Mouse (Mus musculus): Measurements from ENCODE around the gene Glce.

Gene Glce

DNA sequence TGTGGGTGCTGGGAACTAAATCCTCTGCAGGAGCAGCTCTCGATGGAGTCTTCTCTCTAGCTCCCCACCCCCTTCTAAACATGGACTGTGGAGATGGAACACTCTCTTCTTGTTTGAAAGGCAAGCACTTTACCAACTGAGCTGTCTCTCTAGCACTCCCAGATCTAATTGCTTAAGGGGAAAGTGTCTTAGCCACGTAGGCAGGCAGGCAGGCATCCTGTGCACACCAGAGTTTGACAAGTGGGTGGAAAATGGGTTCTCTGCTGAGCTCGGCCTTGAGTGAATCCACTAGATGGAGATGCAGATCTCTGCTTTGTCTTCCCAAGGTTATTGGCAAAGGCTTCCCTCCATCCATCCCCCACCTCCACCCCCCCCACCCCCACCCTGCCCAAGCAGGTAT is 94.4 kb downstream of the Glce start:
- DNase-seq (ENCODE audit: low spot score in 2 of 2) = no peak

DNA sequence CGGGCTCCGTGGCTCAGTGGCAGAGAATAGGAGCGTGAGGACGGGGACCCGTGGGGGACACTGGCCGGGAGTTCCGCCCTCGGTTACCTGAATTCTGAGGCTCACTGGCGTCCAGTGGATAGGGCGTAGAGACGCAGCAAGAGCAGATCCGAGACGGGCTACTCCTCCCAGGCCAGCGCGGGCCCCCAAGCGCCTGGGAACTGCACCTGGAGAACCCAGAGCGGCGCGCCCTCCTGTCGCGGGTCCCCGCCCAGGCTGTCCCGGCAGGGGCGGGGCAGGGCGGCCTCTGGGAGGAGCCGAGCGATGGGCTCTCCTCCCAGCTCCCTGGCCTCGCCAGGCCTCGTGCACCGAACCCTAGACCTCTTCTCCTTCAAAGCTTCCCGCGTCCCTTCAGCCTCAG is 95.9 kb downstream of the Glce start, which contains the start of gene Paqr5:
Gene Paqr5, minus strand, starts transcription at position 257 of the 400 bp plus-strand sequence.
- DNase-seq (ENCODE audit: low spot score in 2 of 2) = no peak

DNA sequence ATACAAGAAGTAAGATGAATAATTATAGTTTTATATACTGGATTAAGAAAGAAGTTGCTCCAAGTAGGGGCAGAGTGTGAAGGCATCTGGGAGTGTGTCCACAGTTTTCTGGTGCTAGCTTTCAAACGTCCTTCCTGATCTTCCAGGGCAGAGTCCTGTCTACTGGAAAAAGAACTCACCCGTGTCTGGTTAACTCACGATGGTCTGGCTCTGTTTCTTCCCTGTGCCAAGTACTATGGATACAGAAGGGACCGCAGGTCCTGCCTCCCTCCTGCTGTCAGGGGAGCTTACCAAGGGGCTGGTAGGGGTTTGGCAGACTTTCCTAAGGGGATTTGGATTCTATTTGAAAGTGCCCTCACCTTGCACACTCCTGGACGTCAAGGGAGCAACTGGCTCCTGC is 97.4 kb downstream of the Glce start:
- no peak for DNase-seq (ENCODE audit: low spot score in 2 of 2)

DNA sequence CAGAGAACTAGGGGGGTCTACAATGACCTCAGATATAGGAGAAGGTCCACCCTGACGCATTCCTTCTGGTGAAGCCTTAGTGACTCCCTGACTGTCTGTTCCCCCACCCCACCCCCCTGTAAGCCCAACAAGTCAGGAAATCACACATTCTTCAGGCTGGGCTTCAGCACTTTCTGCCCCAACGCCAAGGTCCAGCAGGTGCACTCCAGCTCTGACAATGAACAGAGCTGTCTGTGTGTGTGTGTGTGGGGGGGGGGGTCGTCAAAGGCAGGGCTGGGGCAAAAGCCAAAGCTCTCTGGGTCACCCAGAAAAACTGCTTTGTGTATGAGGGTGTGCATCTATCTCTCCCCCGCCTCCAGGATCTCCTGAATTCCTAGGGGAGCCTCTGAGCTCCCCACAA is 98.6 kb downstream of the Glce start:
- no peak for DNase-seq (ENCODE audit: low spot score in 2 of 2)

DNA sequence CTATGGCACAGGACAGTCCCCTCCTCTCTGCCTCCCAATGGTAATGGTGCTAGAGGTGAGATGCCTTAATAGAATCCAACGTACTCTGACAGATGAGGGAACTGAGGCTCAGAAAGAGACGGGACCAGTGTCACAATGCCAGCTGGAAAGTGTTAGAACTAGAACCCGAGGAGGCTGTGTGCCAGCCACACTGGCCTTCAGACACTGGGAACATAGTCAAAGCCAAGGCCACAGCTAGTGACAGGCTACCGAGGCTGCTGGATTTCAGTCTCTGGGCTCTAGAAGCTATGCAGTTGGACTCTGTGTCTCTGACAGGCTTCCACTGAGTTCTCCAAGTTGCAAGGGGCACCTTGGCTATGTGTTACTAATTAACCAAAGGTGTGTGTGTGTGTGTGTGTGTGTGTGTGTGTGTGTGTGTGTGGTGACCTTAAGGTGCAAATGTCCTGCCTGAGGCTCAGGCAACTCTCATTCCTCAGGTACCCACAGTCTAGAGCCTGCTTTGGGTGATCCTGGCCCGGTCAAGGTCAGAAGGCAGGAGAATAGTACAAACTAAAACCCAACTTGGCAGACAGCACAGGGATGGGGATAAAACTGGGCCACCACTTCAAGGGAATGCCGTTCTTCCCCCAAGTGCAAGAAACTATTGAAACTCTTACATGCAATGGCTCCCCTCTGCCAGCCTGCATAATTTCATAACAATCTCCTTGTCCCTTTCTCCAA is 99.3 kb downstream of the Glce start:
- DNase-seq (ENCODE audit: low spot score in 2 of 2) = no peak

DNA sequence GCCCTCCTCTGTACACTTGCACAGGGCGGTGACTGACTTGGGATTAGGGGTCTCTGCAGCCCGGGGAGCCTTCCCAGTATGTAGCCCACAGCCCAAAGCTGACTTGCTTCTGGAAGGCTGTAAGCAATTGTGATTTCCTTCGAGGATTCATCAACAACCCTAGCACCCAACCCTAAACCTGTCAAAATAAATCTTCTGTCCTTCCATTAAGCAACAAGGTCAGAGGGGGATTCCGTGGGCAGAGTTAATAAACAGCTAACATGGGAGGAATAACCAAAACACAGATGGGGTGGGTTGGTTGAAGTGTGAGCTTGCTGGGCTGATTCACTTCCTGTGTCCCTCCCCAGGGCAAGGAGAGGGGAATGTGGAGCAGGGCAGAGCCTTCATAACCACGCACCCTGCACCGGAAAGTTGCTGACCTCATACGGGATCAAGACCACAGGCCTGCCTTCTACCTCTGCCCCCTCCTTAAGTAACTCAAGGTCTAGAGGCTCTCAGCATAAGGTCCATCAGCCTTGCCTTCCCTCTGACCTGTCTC is 100.8 kb downstream of the Glce start:
- no peak for DNase-seq (ENCODE audit: low spot score in 2 of 2)

DNA sequence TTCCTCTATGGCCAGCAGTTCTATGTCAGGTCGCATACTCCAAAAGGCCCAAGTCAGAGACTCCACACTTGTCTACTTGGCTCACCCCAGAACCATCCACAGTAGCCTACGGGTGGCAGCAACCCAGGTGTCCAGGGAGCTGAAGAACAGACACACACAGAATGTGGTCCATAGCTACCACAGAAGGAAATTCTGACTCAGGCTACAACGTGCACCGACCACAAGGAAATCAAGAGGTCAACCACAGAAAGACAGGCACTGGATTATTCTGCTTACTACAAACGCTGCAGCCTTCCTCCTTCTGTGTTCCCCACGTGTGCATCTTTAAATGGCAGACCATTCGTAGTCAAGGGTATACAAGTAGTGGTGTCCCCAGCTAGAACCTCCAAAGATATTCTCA is 102.2 kb downstream of the Glce start:
- DNase-seq (ENCODE audit: low spot score in 2 of 2) = no peak

DNA sequence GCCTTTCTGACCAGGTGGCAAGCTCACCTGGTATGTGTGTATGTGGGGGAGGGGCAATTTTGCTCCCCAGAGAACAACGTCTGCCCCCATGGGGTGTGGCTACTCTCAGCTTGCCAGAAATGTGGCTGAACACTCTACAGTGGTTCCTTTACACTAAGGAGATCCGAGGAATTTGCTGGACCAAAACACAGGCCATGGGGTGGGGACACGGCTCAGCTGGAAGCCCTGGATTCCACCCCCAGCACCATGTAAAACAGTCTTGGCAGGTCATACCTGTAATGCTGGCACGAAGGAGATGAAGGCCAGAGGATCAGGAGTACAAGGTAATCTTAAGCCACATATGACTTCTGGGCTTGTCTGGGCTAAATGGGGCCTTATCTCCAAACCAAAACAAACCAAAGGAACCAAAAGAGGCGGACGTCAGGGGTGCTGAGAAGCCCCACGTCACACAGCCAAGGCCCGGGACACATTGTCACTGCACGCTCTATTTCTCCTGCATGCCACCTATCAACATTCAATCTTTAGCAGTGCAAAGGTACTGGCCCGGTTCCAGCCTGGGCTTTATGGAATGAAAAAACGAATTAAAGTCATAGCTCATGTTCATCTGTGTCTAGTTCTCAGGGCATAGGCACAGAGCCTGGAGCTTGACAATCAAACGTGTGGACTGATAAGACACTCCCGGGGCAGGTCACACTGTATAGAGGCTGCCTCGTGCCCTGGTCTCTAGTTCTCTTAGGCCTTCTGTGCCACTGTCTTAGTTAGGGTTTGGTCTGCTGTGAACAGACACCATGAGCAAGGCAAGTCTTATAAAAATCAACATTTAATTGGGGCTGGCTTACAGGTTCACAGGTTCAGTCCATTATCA is 104.0 kb downstream of the Glce start:
- DNase-seq (ENCODE audit: low spot score in 2 of 2) = no peak

DNA sequence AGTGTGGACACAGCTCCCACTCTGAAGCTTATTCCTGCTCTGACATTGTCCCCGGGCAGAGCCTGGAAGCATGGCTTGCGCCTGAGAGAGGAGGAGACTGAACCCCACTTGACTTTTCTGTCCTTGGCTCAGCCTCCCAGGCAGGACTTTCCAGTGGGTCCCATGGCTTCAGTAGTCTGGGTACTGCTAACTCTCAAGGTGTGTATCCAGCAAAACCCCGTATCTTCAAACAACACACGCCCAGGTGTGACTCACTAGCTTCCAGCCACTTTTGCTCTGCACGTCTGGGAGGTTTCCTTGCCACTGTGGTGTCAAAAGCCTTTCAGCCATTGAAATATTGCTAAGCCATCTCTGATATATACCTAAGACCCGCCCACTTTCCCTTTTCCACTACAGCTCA is 105.1 kb downstream of the Glce start:
- DNase-seq (ENCODE audit: low spot score in 2 of 2) = no peak

DNA sequence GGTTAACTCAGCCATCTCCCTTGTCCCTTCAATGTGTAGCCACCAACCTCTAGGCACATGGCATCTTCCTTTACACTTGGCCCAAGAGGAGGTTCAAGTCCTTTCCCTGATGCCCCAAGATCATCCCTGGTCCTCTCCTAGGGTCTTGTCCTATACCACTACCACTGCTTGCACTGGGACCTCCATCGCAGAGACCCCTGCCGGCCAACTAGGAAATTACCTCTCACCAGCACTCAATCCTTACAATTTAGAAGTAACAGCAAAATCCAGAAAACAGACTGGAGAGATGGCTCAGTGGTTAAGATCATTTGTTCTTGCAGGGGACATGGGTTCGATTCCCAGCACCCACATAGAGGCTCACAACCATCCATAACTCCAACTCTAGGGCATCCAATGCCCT is 107.0 kb downstream of the Glce start:
- DNase-seq (ENCODE audit: low spot score in 2 of 2) = no peak

DNA sequence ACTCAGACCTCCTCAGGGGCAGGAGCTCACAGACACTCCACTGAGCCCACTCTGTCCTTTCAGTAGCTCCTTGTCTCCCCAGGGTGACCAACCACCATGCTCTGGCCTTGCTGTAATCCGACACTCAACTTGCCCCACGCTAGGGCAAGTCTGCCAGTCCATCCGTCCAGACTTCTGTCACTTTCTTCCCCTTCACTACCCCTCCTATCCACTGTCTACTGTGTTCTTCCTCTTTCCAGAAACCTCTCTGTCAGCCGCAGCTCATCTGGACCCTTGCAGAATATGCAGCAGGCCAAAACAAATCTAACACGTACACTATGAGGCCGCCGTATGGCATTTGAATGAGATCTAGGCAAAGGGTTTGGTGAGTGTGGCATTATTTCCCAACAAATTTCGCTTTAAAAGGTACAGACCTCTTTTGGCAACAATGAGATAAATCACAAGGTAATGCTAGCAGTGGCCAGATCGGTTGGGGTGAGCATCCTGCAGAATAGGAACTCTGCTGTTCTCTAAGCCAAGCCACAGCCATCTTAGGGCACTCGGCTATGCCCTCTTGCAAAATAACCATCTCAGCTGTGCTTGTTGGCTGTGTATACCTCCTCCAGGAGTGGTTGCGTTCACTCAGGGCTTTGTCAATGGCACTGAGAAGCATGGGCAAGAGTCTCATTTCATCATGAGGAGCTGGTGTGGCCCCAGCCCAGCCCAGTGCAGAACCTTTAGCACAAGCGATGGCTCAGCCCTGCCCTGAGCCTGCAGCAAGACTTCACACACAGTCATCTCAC is 108.9 kb downstream of the Glce start:
- DNase-seq (ENCODE audit: low spot score in 2 of 2) = no peak

DNA sequence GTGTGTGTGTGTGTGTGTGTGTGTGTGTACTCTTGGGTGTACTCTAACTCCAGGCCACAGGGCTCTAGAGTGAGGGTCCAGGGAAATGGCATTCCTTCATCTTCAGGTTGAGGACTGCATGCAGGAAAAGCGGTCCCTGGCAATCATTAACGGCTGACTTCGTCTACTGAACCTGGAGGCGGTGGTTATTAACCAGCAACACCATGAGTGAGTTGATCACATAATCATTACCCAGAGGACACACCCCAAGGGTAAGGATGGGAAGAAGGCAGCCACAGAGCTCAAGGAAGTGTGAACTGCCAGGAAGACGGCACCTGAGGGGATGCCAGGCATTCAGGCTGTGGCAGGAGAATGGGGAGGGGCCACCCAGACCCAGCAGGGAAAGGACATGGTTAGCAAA is 114.1 kb downstream of the Glce start:
- DNase-seq (ENCODE audit: low spot score in 2 of 2) = no peak
